Mouse (Mus musculus): Measurements from ENCODE around the gene Vars. TPM values are rescaled to one million over a fixed set of nuclear protein-coding genes. Genes with fewer than 3 reads are reported as not detected.

The Vars gene
- polyA plus RNA-seq, 1 experiment = 12.7 TPM

Other genes starting within 250 kb of the Vars start
- not detected in 2 replicates for gene Cyp21a1, start 196.4 kb upstream of the Vars start, polyA plus RNA-seq (2012; ENCODE audit: insufficient read depth, insufficient read length, missing spikeins)
- 18.5 and 20.3 TPM in 2 replicates for gene Stk19, start 164.0 kb upstream of the Vars start, polyA plus RNA-seq (2012; ENCODE audit: insufficient read depth, insufficient read length, missing spikeins)
- 15.3 and 17.2 TPM in 2 replicates for gene Dxo, start 164.0 kb upstream of the Vars start, polyA plus RNA-seq (2012; ENCODE audit: insufficient read depth, insufficient read length, missing spikeins)
- gene Skiv2l, start 150.8 kb upstream of the Vars start, polyA plus RNA-seq (2012; ENCODE audit: insufficient read depth, insufficient read length, missing spikeins) = 15.1 and 24.6 TPM in 2 replicates
- gene Nelfe, start 150.6 kb upstream of the Vars start, polyA plus RNA-seq (2012; ENCODE audit: insufficient read depth, insufficient read length, missing spikeins) = 25.0 and 41.5 TPM in 2 replicates
- gene Cfb, start 138.5 kb upstream of the Vars start, polyA plus RNA-seq (2012; ENCODE audit: insufficient read depth, insufficient read length, missing spikeins) = 29.3 and 35.1 TPM in 2 replicates
- 3.0 and 3.3 TPM in 2 replicates for gene Zbtb12, start 121.5 kb upstream of the Vars start, polyA plus RNA-seq (2012; ENCODE audit: insufficient read depth, insufficient read length, missing spikeins)
- gene Gm20547, start 118.9 kb upstream of the Vars start, polyA plus RNA-seq (2012; ENCODE audit: insufficient read depth, insufficient read length, missing spikeins) = not detected in 2 replicates
- gene C2, start 102.7 kb upstream of the Vars start, polyA plus RNA-seq (2012; ENCODE audit: insufficient read depth, insufficient read length, missing spikeins) = 6.0 and 12.4 TPM in 2 replicates
- gene Ehmt2, start 102.5 kb upstream of the Vars start, polyA plus RNA-seq (2012; ENCODE audit: insufficient read depth, insufficient read length, missing spikeins) = 27.4 and 30.6 TPM in 2 replicates
- gene Slc44a4, start 86.5 kb upstream of the Vars start, polyA plus RNA-seq (2012; ENCODE audit: insufficient read depth, insufficient read length, missing spikeins) = not detected in 2 replicates
- 9.1 and 10.2 TPM in 2 replicates for gene Neu1, start 69.7 kb upstream of the Vars start, polyA plus RNA-seq (2012; ENCODE audit: insufficient read depth, insufficient read length, missing spikeins)
- 5.2 and 26.8 TPM in 2 replicates for gene Hspa1b, start 41.7 kb upstream of the Vars start, polyA plus RNA-seq (2012; ENCODE audit: insufficient read depth, insufficient read length, missing spikeins)
- not detected in 2 replicates for gene Gm20481, start 31.1 kb upstream of the Vars start, polyA plus RNA-seq (2012; ENCODE audit: insufficient read depth, insufficient read length, missing spikeins)
- gene Hspa1a, start 28.8 kb upstream of the Vars start, polyA plus RNA-seq (2012; ENCODE audit: insufficient read depth, insufficient read length, missing spikeins) = 6.3 and 18.9 TPM in 2 replicates
- gene Hspa1l, start 28.3 kb upstream of the Vars start, polyA plus RNA-seq (2012; ENCODE audit: insufficient read depth, insufficient read length, missing spikeins) = 0.48 and 0.71 TPM in 2 replicates
- gene Lsm2, start 19.1 kb upstream of the Vars start, polyA plus RNA-seq (2012; ENCODE audit: insufficient read depth, insufficient read length, missing spikeins) = 22.4 and 29.8 TPM in 2 replicates
- not detected in 2 replicates for gene Vwa7, start 15.6 kb downstream of the Vars start, polyA plus RNA-seq (2012; ENCODE audit: insufficient read depth, insufficient read length, missing spikeins)
- gene Sapcd1, start 27.0 kb downstream of the Vars start, polyA plus RNA-seq (2012; ENCODE audit: insufficient read depth, insufficient read length, missing spikeins) = not detected in 2 replicates
- gene Msh5, start 45.8 kb downstream of the Vars start, polyA plus RNA-seq (2012; ENCODE audit: insufficient read depth, insufficient read length, missing spikeins) = not detected in 2 replicates
- gene Clic1, start 49.0 kb downstream of the Vars start, polyA plus RNA-seq (2012; ENCODE audit: insufficient read depth, insufficient read length, missing spikeins) = 13.6 and 16.8 TPM in 2 replicates
- gene Ddah2, start 58.0 kb downstream of the Vars start, polyA plus RNA-seq (2012; ENCODE audit: insufficient read depth, insufficient read length, missing spikeins) = 9.4 and 11.6 TPM in 2 replicates
- not detected in 2 replicates for gene Ly6g6c, start 64.4 kb downstream of the Vars start, polyA plus RNA-seq (2012; ENCODE audit: insufficient read depth, insufficient read length, missing spikeins)
- gene Mpig6b, start 65.2 kb downstream of the Vars start, polyA plus RNA-seq (2012; ENCODE audit: insufficient read depth, insufficient read length, missing spikeins) = not detected in 2 replicates
- gene Ly6g6e, start 75.9 kb downstream of the Vars start, polyA plus RNA-seq (2012; ENCODE audit: insufficient read depth, insufficient read length, missing spikeins) = not detected in 2 replicates
- gene Ly6g6d, start 77.1 kb downstream of the Vars start, polyA plus RNA-seq (2012; ENCODE audit: insufficient read depth, insufficient read length, missing spikeins) = 3.0 TPM in 1 of 2 replicates, not detected in the other
- not detected in 2 replicates for gene Ly6g6f, start 84.6 kb downstream of the Vars start, polyA plus RNA-seq (2012; ENCODE audit: insufficient read depth, insufficient read length, missing spikeins)
- 43.3 and 44.8 TPM in 2 replicates for gene Abhd16a, start 88.3 kb downstream of the Vars start, polyA plus RNA-seq (2012; ENCODE audit: insufficient read depth, insufficient read length, missing spikeins)
- gene Ly6g5c, start 107.3 kb downstream of the Vars start, polyA plus RNA-seq (2012; ENCODE audit: insufficient read depth, insufficient read length, missing spikeins) = not detected in 2 replicates
- not detected in 2 replicates for gene Ly6g5b, start 114.4 kb downstream of the Vars start, polyA plus RNA-seq (2012; ENCODE audit: insufficient read depth, insufficient read length, missing spikeins)
- gene Gpank1, start 120.5 kb downstream of the Vars start, polyA plus RNA-seq (2012; ENCODE audit: insufficient read depth, insufficient read length, missing spikeins) = 7.9 and 12.8 TPM in 2 replicates
- gene Csnk2b, start 121.1 kb downstream of the Vars start, polyA plus RNA-seq (2012; ENCODE audit: insufficient read depth, insufficient read length, missing spikeins) = 138 and 147 TPM in 2 replicates
- 12.8 and 17.2 TPM in 2 replicates for gene D17H6S53E, start 125.4 kb downstream of the Vars start, polyA plus RNA-seq (2012; ENCODE audit: insufficient read depth, insufficient read length, missing spikeins)
- not detected in 2 replicates for gene Apom, start 131.1 kb downstream of the Vars start, polyA plus RNA-seq (2012; ENCODE audit: insufficient read depth, insufficient read length, missing spikeins)
- 119 and 160 TPM in 2 replicates for gene Bag6, start 134.2 kb downstream of the Vars start, polyA plus RNA-seq (2012; ENCODE audit: insufficient read depth, insufficient read length, missing spikeins)
- 42.9 and 81.7 TPM in 2 replicates for gene Prrc2a, start 163.9 kb downstream of the Vars start, polyA plus RNA-seq (2012; ENCODE audit: insufficient read depth, insufficient read length, missing spikeins)
- gene Aif1, start 175.1 kb downstream of the Vars start, polyA plus RNA-seq (2012; ENCODE audit: insufficient read depth, insufficient read length, missing spikeins) = 10.5 and 14.3 TPM in 2 replicates
- gene Lst1, start 187.5 kb downstream of the Vars start, polyA plus RNA-seq (2012; ENCODE audit: insufficient read depth, insufficient read length, missing spikeins) = 12.2 and 16.4 TPM in 2 replicates
- gene Ltb, start 193.5 kb downstream of the Vars start, polyA plus RNA-seq (2012; ENCODE audit: insufficient read depth, insufficient read length, missing spikeins) = not detected in 2 replicates
- not detected in 2 replicates for gene Tnf, start 201.0 kb downstream of the Vars start, polyA plus RNA-seq (2012; ENCODE audit: insufficient read depth, insufficient read length, missing spikeins)
- not detected in 2 replicates for gene Lta, start 204.4 kb downstream of the Vars start, polyA plus RNA-seq (2012; ENCODE audit: insufficient read depth, insufficient read length, missing spikeins)
- gene Gm16181, start 219.8 kb downstream of the Vars start, polyA plus RNA-seq (2012; ENCODE audit: insufficient read depth, insufficient read length, missing spikeins) = not detected in 2 replicates
- 2.7 and 4.0 TPM in 2 replicates for gene Atp6v1g2, start 232.7 kb downstream of the Vars start, polyA plus RNA-seq (2012; ENCODE audit: insufficient read depth, insufficient read length, missing spikeins)
- 5.2 and 6.7 TPM in 2 replicates for gene Nfkbil1, start 234.8 kb downstream of the Vars start, polyA plus RNA-seq (2012; ENCODE audit: insufficient read depth, insufficient read length, missing spikeins)
- gene Ddx39b, start 240.8 kb downstream of the Vars start, polyA plus RNA-seq (2012; ENCODE audit: insufficient read depth, insufficient read length, missing spikeins) = 50.5 and 57.9 TPM in 2 replicates